Mouse (Mus musculus) midbrain, postnatal 0 days (tissue): Measurements from ENCODE around the gene Ehd1. TPM values are rescaled to one million over a fixed set of nuclear protein-coding genes. Genes with fewer than 3 reads are reported as not detected.

ENCODE experiments used
- ATAC-seq: fragments of 200-750 bp; cut with Nextera tagmentation; 2 replicates; pipeline ENCODE4 v1.8.0; 2017; ENCODE audit warnings: moderate number of reproducible peaks, mild to moderate bottlenecking, moderate TSS enrichment, moderate library complexity; ENCODE audit not compliant: low FRiP score
- DNase-seq: peaks from one replicate; pipeline ENCODE4 v3.0.0-alpha.2; 2015; ENCODE audit warnings: low spot score
- H3K27ac ChIP-seq: fragments of 300-500 bp; sonication (generic); 2 replicates; pipeline ENCODE4 v1.5.1; 2014; ENCODE audit warnings: low read depth, mild to moderate bottlenecking, low read length, mixed read lengths
- H3K27me3 ChIP-seq: fragments of 300-500 bp; sonication (generic); 2 replicates; pipeline ENCODE4 v1.6.1; 2014; ENCODE audit warnings: low read length, control low read depth, mixed read lengths; ENCODE audit not compliant: insufficient read depth
- H3K36me3 ChIP-seq: fragments of 300-500 bp; sonication (generic); 2 replicates; pipeline ENCODE4 v1.6.1; 2014; ENCODE audit warnings: low read length, control low read depth, mixed read lengths; ENCODE audit not compliant: insufficient read depth
- H3K4me1 ChIP-seq: fragments of 300-500 bp; sonication (generic); 2 replicates; pipeline ENCODE4 v1.6.1; 2014; ENCODE audit warnings: mild to moderate bottlenecking, control low read depth, antibody characterized with exemption, low read length, mixed read lengths; ENCODE audit not compliant: insufficient read depth
- H3K4me2 ChIP-seq: fragments of 300-500 bp; sonication (generic); 2 replicates; pipeline ENCODE4 v1.6.1; 2014; ENCODE audit warnings: low read depth, mild to moderate bottlenecking, low read length, mixed read lengths; ENCODE audit not compliant: poor library complexity, severe bottlenecking
- H3K4me3 ChIP-seq: fragments of 300-500 bp; sonication (generic); 2 replicates; pipeline ENCODE4 v1.5.1; 2014; ENCODE audit warnings: low read depth, mild to moderate bottlenecking, low read length, moderate library complexity
- H3K9ac ChIP-seq: fragments of 300-500 bp; sonication (generic); replicated peaks from 2 replicates; pipeline ENCODE4 v1.6.1; 2014; ENCODE audit warnings: mild to moderate bottlenecking, low read length, moderate library complexity, mixed read lengths; ENCODE audit not compliant: poor library complexity, severe bottlenecking
- H3K9me3 ChIP-seq: fragments of 300-500 bp; sonication (generic); 2 replicates; pipeline ENCODE4 v1.6.1; 2016; ENCODE audit warnings: low read length, control low read depth
- CTCF ChIP-seq: IDR thresholded peaks from 2 replicates; pipeline ENCODE4 v1.5.1; 2016; ENCODE audit warnings: antibody characterized with exemption, mild to moderate bottlenecking
- WGBS: fragments of 180-500 bp; shearing (Covaris S2); extraction: QIAGEN DNeasy Blood & Tissue Kit; methylation state at CpG from one replicate; pipeline ENCODE4 v1.1.7; 2014; 5-methylcytosine and 5-hydroxymethylcytosine counted together
- polyA plus RNA-seq: library from polyadenylated mRNA; unstranded; fragments of >200 nt; fragmentation: Nextera tagmentation; extraction: Ambion mirVana; gene quantifications from 2 replicates; pipeline ENCODE4 v1.2.1, GENCODE M21; 2015
- total RNA-seq: library from RNA; depleted of rRNA; stranded (reverse); fragments of >200 nt; gene quantifications from 2 replicates; pipeline ENCODE4 v1.2.3, GENCODE M21; 2014

Ehd1 gene
- total and polyA plus RNA-seq, 2 experiments from 2014 or later, result 74.0 to 139 TPM

DNA sequence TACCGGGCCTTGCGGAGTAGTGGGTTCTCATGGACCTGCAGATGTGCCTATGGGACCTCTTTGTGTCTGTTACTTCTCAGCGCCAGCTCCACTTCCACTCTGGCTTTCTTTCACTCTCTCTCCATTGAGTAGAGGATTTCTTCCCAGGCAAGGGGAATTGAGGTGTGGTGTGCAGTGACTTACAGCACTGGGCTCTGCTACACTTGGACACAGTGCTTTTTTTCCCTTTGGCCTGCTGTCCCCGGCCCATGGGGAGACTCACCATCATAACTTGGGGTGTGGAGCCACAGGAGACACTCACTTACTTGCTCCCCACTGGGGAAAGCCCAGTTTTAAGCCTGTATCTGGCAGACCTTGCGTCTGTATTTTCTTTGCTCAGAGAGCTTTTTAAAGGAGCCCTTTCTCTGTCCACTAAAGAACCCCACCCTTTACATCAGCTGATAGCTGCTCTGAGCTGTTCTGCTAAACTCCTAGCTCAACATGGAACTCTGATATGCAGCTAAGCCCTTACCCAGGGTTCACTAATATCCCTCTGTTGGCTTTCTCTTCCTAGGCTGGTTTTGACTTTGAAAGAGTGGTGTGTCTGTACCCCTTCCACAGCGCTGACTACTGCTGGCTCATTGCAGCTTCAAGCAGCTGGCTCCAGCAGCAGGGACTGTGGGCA is 3.1 kb downstream of the Ehd1 start:
- Histone ChIP-seq H3K27me3 (no peaks in the 10 kb centered on the region), H3K9me3 (no peaks in the 10 kb centered on the region), H3K36me3 (peaks cover 22% of the 10 kb centered on the region), H3K4me2 (peak overlapping the region; percentile 91), H3K4me1 (peaks cover 20% of the 10 kb centered on the region; the same call in 1 of the 2 replicates), H3K27ac (no peak overlapping the region), H3K9ac (peak overlapping the region; percentile 24; the same call in 1 of the 2 replicates), H3K4me3 (no peak overlapping the region)
- no peak for TF ChIP-seq CTCF
- DNase-seq (no peak), ATAC-seq (no peak)
- WGBS, result 85% methylated on average over 6 of the region's 6 CpGs

GRCm38 (mm10) chr19:6280554-6280953 is 4.0 kb downstream of the Ehd1 start:
- peaks cover 27% of the 10 kb centered on the region for H3K36me3 ChIP-seq
- H3K27me3 ChIP-seq, result no peaks in the 10 kb centered on the region
- no peak overlapping the region for H3K4me2 ChIP-seq
- no peak overlapping the region for H3K9ac ChIP-seq
- 84% methylated on average over 7 of the region's 7 CpGs for WGBS
- no peak for DNase-seq
- no peak overlapping the region for H3K4me3 ChIP-seq
- no peak for TF ChIP-seq CTCF
- H3K27ac ChIP-seq, result no peak overlapping the region
- no peaks in the 10 kb centered on the region for H3K9me3 ChIP-seq
- no peak for ATAC-seq
- peaks cover 20% of the 10 kb centered on the region; the same call in 1 of the 2 replicates for H3K4me1 ChIP-seq

DNA sequence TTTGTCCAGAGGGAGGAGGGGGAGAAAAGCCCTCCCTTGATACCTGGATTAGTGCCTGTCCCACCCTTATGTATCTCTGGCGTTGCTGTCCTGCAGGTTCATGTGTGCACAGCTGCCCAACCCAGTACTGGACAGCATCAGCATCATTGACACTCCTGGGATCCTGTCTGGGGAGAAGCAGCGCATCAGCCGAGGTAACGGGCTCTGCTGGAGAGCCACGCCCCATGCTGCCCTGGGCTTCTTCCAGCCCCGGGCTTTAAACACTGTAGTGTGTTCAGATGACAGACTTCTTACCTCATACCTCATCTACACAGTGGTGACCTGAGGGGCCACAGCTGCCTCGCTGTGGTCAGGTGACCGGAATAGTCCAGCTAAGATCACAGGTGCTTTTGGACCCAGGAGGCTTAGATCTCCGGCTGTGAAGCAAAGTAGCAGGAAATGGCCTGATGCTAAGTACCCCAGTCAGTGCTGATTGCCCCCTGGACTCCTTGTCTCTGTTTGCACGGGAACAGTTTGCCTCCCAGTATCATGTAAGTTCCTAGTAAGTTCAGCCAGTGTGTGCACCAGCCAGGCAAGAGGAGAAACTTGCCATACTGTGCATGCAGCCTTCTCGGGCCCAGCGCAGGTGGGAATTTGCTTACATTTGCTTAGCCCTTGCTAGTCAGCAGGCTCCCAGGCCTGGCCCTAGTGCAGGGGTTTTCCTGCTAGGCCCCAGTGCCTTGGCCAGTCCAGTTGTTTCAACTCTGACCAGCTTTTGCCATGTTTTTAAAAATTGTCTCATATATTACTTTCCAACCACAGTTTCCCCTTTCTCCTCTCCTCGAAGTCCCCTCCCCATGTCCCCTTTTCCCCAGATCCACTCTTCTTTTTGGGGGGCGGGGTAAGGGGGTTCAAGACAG is 4.8 kb downstream of the Ehd1 start:
- no peak overlapping the region for H3K4me3 ChIP-seq
- WGBS, result 85% methylated on average over 14 of the region's 14 CpGs
- H3K4me1 ChIP-seq, result peaks cover 20% of the 10 kb centered on the region; the same call in 1 of the 2 replicates
- no peak overlapping the region for H3K27ac ChIP-seq
- DNase-seq, result no peak
- H3K36me3 ChIP-seq, result peaks cover 31% of the 10 kb centered on the region
- no peak overlapping the region for H3K4me2 ChIP-seq
- no peak for ATAC-seq
- no peak overlapping the region; the same call in 1 of the 2 replicates for H3K9ac ChIP-seq
- no peak for TF ChIP-seq CTCF
- H3K9me3 ChIP-seq, result no peaks in the 10 kb centered on the region
- no peaks in the 10 kb centered on the region for H3K27me3 ChIP-seq

DNA sequence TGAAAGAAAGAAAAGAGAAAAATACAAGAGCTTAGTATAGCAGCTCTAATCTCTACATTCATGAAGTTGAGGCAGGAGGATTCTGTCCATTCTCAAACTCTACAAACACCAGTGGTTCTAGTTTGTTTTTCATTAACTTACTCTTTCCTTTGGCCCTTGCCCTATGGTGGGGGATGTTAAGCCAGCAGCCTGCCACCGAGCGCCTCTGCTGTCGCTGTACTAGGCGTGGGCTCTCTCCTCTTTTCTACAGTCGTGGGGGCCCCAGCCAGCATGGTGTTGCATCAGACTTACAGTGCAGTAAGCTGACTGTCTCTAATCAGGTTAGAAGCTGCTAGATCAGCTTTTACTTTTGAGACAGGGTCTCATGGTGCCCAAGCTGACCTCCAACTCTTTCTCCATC is 6.5 kb downstream of the Ehd1 start:
- no peak overlapping the region for H3K27ac ChIP-seq
- 89% methylated on average over 5 of the region's 5 CpGs for WGBS
- peaks cover 18% of the 10 kb centered on the region; the same call in 1 of the 2 replicates for H3K4me1 ChIP-seq
- H3K9me3 ChIP-seq, result no peaks in the 10 kb centered on the region
- no peak overlapping the region for H3K4me3 ChIP-seq
- peaks cover 37% of the 10 kb centered on the region for H3K36me3 ChIP-seq
- DNase-seq (no peak), ATAC-seq (no peak)
- no peak overlapping the region for H3K4me2 ChIP-seq
- H3K27me3 ChIP-seq, result no peaks in the 10 kb centered on the region
- TF ChIP-seq CTCF, result no peak
- no peak overlapping the region for H3K9ac ChIP-seq

- H3K4me1 ChIP-seq, result peaks cover 4% of the 10 kb centered on the region; the same call in 1 of the 2 replicates
- H3K27ac ChIP-seq, result no peak overlapping the region
- H3K9me3 ChIP-seq, result no peaks in the 10 kb centered on the region
- WGBS, result 90% methylated on average over 12 of the region's 12 CpGs
- H3K4me3 ChIP-seq, result no peak overlapping the region
- no peak overlapping the region for H3K4me2 ChIP-seq
- DNase-seq, result no peak
- H3K9ac ChIP-seq, result no peak overlapping the region
- TF ChIP-seq CTCF, result no peak
- no peaks in the 10 kb centered on the region for H3K27me3 ChIP-seq
- ATAC-seq, result no peak
- H3K36me3 ChIP-seq, result peaks cover 37% of the 10 kb centered on the region
Measured at GRCm38 (mm10) chr19:6284502-6284901, 8.0 kb downstream of the Ehd1 start.

- no peak for TF ChIP-seq CTCF
- Histone ChIP-seq H3K4me1 (no peaks in the 10 kb centered on the region), H3K4me3 (no peak overlapping the region), H3K9me3 (no peaks in the 10 kb centered on the region), H3K9ac (no peak overlapping the region), H3K27me3 (no peaks in the 10 kb centered on the region), H3K4me2 (no peak overlapping the region), H3K27ac (no peak overlapping the region), H3K36me3 (peaks cover 43% of the 10 kb centered on the region)
- WGBS, result 85% methylated on average over 8 of the region's 8 CpGs
- no peak for ATAC-seq
- no peak for DNase-seq
Measured at GRCm38 (mm10) chr19:6285226-6285625, 8.7 kb downstream of the Ehd1 start.
